Mouse (Mus musculus) intestine, embryonic 15.5 days (tissue): ENCODE measurements around the gene Gm28053. TPM values are rescaled to one million over a fixed set of nuclear protein-coding genes. Genes with fewer than 3 reads are reported as not detected.
"Not testable (repeated sequence)": the region's sequence is repeated elsewhere in the genome, so short reads cannot be mapped to it uniquely, and the experiment has no call there.

ENCODE experiments used
- ATAC-seq: fragments of 200-750 bp; cut with Nextera tagmentation; 2 replicates; pipeline ENCODE4 v1.8.0; 2017; ENCODE audit warnings: moderate TSS enrichment, moderate library complexity
- H3K27ac ChIP-seq: fragments of 300-500 bp; sonication (generic); 2 replicates; pipeline ENCODE4 v1.5.1; 2015; ENCODE audit warnings: mild to moderate bottlenecking, inconsistent platforms
- H3K27me3 ChIP-seq: fragments of 300-500 bp; sonication (generic); replicated peaks from 2 replicates; pipeline ENCODE4 v1.6.1; 2015; ENCODE audit warnings: inconsistent platforms
- H3K36me3 ChIP-seq: fragments of 300-500 bp; sonication (generic); 2 replicates; pipeline ENCODE4 v1.6.1; 2015; ENCODE audit warnings: inconsistent platforms
- H3K4me1 ChIP-seq: fragments of 300-500 bp; sonication (generic); replicated peaks from 2 replicates; pipeline ENCODE4 v1.6.1; 2015; ENCODE audit warnings: inconsistent platforms
- H3K4me2 ChIP-seq: fragments of 300-500 bp; sonication (generic); replicated peaks from 2 replicates; pipeline ENCODE4 v1.6.1; 2015; ENCODE audit warnings: mild to moderate bottlenecking, inconsistent platforms
- H3K4me3 ChIP-seq: fragments of 300-500 bp; sonication (generic); replicated peaks from 2 replicates; pipeline ENCODE4 v1.5.1; 2015; ENCODE audit warnings: inconsistent platforms
- H3K9ac ChIP-seq: fragments of 300-500 bp; sonication (generic); 2 replicates; pipeline ENCODE4 v1.6.1; 2015; ENCODE audit warnings: inconsistent platforms
- H3K9me3 ChIP-seq: fragments of 300-500 bp; sonication (generic); 2 replicates; pipeline ENCODE4 v1.6.1; 2016; ENCODE audit warnings: inconsistent platforms
- WGBS: fragments of 180-500 bp; shearing (Covaris S2); methylation state at CpG from one replicate; pipeline ENCODE4 v1.1.7; 2015; 5-methylcytosine and 5-hydroxymethylcytosine counted together
- polyA plus RNA-seq: library from polyadenylated mRNA; unstranded; fragments of >200 nt; fragmentation: Nextera tagmentation; extraction: Ambion mirVana; gene quantifications from 2 replicates; pipeline ENCODE4 v1.2.1, GENCODE M21; 2015

Gm28053 gene
- polyA plus RNA-seq, 1 experiment from 2014 or later, result 5.7 TPM

DNA sequence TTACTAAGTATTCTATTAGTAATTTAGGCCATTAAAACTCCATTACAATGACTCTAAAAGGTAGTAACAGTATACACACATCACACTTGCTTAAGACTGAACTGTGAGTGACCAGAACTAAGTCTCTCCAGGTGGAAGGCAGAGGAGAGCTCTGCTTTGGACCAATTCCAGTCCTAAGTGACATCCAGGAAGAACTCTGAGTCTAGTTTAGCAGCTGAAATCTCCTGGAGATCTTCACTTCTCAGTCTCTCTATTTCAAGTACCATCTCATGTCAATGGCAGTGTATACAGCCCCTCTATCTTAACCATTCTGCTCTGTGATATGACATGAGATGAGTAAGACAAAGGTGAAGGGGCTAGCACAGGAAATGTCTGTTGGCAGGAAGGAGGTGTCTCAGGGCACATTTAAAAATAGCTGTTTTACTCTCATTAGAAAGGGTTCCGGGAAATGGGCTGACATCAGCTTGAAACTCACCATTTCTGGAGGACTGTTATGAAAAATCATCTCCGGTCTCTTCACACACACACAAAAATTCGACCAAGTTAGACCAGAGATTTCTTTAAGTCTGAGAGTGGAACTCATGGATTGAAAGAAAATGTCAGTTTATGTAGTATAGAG, 36.8 kb upstream of the Gm28053 start:
- Histone ChIP-seq H3K9ac (no peak overlapping the region), H3K4me3 (no peak overlapping the region), H3K4me2 (no peak overlapping the region), H3K27me3 (no peaks in the 10 kb centered on the region), H3K9me3 (no peaks in the 10 kb centered on the region), H3K27ac (no peak overlapping the region), H3K36me3 (no peaks in the 10 kb centered on the region), H3K4me1 (no peaks in the 10 kb centered on the region)
- 63% methylated on average over 3 of the region's 3 CpGs for WGBS
- ATAC-seq, result no peak

DNA sequence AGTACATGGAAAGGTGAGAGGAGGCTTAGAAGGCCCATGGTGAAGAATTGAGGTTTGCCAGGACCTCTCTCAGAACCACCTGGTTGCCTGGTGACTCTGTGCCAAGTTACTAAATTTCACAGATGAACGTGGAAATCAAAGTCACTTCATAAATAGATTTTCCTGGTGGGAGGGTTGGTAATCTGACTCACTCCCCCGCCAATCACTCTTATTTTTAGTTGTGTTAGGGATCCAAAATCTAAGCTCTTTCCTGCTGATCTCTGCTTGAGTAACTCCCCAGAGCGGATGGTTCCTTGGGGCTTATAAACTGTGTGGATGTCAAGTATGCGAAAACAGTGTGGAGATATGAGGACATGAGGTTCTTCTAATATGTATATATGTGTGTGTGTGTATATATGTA, 36.1 kb upstream of the Gm28053 start:
- WGBS, result 79% methylated on average over 4 of the region's 4 CpGs
- Histone ChIP-seq H3K4me2 (no peak overlapping the region), H3K9ac (no peak overlapping the region), H3K27ac (no peak overlapping the region), H3K4me1 (no peaks in the 10 kb centered on the region), H3K27me3 (no peaks in the 10 kb centered on the region), H3K4me3 (no peak overlapping the region), H3K36me3 (no peaks in the 10 kb centered on the region), H3K9me3 (no peaks in the 10 kb centered on the region)
- no peak for ATAC-seq

- not testable (repeated sequence) for H3K4me1 ChIP-seq, H3K4me2 ChIP-seq, H3K27me3 ChIP-seq, H3K9ac ChIP-seq, H3K9me3 ChIP-seq, H3K4me3 ChIP-seq, H3K27ac ChIP-seq, H3K36me3 ChIP-seq, ATAC-seq
- 97% methylated on average over 4 of the region's 4 CpGs for WGBS
Measured at GRCm38 (mm10) chr6:48683263-48683821, 35.1 kb upstream of the Gm28053 start.

DNA sequence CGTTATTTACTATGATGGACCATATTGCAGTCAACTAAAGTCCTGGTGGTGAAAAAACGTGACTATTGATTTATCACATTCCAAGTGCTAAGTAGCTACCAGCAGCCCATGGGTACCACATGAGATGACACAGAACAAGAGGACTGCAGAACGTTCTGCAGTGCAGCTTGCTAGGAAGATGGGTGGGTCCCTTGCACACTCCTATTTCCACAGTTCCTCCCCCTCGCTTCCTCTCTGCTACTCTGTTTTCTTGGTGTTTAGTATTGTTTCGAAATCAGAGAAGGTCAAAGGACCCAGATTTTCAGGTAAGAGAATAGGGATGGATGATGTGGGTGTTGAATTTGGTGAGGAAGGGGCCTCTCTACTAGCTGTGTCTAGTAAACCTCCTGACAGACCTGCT, 34.1 kb upstream of the Gm28053 start, which contains the start of gene Gimap4:
Gene Gimap4 (plus strand): TSS at position 231 of the 400 bp plus-strand sequence.
- no peak within 1 kb of the TSS for H3K4me3 ChIP-seq
- no peaks in the 10 kb centered on the region for H3K27me3 ChIP-seq
- H3K4me1 ChIP-seq, result no peaks in the 10 kb centered on the region
- WGBS, result 59% methylated on average over 5 of the region's 5 CpGs
- no peaks in the 10 kb centered on the region for H3K36me3 ChIP-seq
- H3K9me3 ChIP-seq, result no peaks in the 10 kb centered on the region
- ATAC-seq, result no peak
- H3K27ac ChIP-seq, result no peak within 1 kb of the TSS
- H3K4me2 ChIP-seq, result no peak within 1 kb of the TSS; the same call in 1 of the 2 replicates
- no peak within 1 kb of the TSS for H3K9ac ChIP-seq

- 62% methylated on average over 4 of the region's 4 CpGs for WGBS
- H3K27ac ChIP-seq, result no peak overlapping the region
- no peak overlapping the region for H3K9ac ChIP-seq
- H3K4me2 ChIP-seq, result no peak overlapping the region; the same call in 1 of the 2 replicates
- no peaks in the 10 kb centered on the region for H3K27me3 ChIP-seq
- H3K9me3 ChIP-seq, result no peaks in the 10 kb centered on the region
- H3K36me3 ChIP-seq, result no peaks in the 10 kb centered on the region
- no peak overlapping the region for H3K4me3 ChIP-seq
- no peaks in the 10 kb centered on the region for H3K4me1 ChIP-seq
- ATAC-seq, result no peak
Measured at GRCm38 (mm10) chr6:48684806-48685205, 33.6 kb upstream of the Gm28053 start.

DNA sequence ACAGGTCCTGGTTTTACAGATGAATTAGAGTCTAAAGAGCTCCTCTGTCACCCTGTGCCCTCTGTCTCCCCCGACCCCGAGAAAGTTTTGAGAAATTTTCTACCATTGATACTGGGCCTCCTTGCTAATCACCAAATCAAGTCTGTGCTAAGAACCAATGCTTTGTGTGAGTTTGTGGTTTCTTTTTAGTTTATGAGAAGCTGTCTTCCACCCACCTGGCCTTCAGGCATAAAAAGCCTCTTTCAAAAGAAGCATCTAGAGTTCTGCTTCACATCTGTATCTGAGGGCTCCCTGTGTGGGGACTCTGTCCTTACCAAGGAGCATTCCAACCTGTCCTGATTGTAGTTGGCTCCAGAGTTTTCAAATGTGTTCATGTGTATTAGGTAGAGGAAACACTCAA, 33.2 kb upstream of the Gm28053 start:
- no peak overlapping the region for H3K27ac ChIP-seq
- H3K4me1 ChIP-seq, result no peaks in the 10 kb centered on the region
- ATAC-seq, result no peak
- H3K27me3 ChIP-seq, result no peaks in the 10 kb centered on the region
- no peaks in the 10 kb centered on the region for H3K36me3 ChIP-seq
- H3K9ac ChIP-seq, result no peak overlapping the region
- H3K4me3 ChIP-seq, result no peak overlapping the region
- 91% methylated on average over 2 of the region's 2 CpGs for WGBS
- no peaks in the 10 kb centered on the region for H3K9me3 ChIP-seq
- no peak overlapping the region for H3K4me2 ChIP-seq

DNA sequence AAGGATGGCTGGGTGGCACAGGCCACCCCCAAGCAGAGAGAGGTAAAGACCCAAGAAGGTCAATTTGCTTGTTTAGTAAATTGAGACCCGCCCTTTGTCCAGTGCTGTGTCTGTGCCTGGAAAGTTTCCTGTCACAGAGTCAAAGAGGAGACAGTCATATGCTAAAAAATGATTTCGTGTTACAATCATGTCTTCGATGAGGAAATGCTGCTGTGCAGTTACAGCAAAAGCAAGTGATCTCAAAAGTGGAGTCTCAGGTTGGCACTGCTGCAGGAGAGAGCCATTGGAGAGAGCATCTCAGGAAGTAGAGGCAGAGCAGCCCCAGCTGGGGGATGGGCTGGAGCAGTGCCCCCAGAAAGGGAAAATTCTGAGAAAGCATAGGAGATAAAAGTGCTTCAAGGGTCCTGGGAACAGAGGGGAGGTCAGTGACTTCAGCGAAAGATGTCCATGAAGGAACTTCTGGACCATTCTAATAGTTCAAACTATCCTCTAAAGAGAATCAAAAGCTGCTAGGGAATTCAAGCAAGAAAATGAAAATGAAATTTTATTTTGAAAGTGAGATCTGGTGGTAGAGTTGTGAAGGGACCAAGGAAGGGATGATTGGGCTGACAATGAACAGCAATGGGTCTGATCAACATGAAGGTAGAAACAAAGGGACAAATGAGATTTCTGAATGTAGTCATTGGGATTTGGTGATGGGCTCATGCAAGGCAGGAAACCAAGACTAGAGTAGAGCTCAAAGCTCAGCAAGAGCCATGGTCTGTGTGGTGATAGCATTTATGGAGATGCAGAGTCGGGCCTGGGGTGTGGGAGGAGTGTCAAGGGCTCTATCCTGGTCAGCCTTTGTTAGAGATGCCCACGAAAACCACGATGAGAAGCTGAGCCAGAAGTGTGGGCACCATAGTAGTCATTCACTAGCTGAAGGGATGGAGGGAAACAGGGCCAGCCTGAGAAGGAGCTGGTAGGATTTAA, 32.4 kb upstream of the Gm28053 start:
- Histone ChIP-seq H3K4me2 (no peak overlapping the region), H3K9ac (no peak overlapping the region), H3K9me3 (no peaks in the 10 kb centered on the region), H3K27ac (no peak overlapping the region), H3K27me3 (no peaks in the 10 kb centered on the region), H3K4me3 (no peak overlapping the region), H3K4me1 (no peaks in the 10 kb centered on the region), H3K36me3 (no peaks in the 10 kb centered on the region)
- WGBS, result 80% methylated on average over 7 of the region's 7 CpGs
- ATAC-seq, result no peak

- no peaks in the 10 kb centered on the region for H3K27me3 ChIP-seq
- no peaks in the 10 kb centered on the region for H3K4me1 ChIP-seq
- no peak overlapping the region for H3K4me3 ChIP-seq
- H3K9ac ChIP-seq, result no peak overlapping the region
- no peak overlapping the region for H3K4me2 ChIP-seq
- no peak overlapping the region for H3K27ac ChIP-seq
- WGBS, result 68% methylated on average over 2 of the region's 2 CpGs
- no peaks in the 10 kb centered on the region for H3K36me3 ChIP-seq
- no peak for ATAC-seq
- no peaks in the 10 kb centered on the region for H3K9me3 ChIP-seq
Measured at GRCm38 (mm10) chr6:48687077-48687476, 31.3 kb upstream of the Gm28053 start.

GRCm38 (mm10) chr6:48689320-48689719, 29.1 kb upstream of the Gm28053 start:
- WGBS, result 78% methylated on average over 2 of the region's 2 CpGs
- Histone ChIP-seq H3K4me2 (no peak overlapping the region), H3K4me1 (no peaks in the 10 kb centered on the region), H3K36me3 (no peaks in the 10 kb centered on the region), H3K27me3 (no peaks in the 10 kb centered on the region), H3K4me3 (no peak overlapping the region), H3K9ac (no peak overlapping the region), H3K27ac (no peak overlapping the region), H3K9me3 (no peaks in the 10 kb centered on the region)
- ATAC-seq, result no peak

GRCm38 (mm10) chr6:48692962-48693361, 25.4 kb upstream of the Gm28053 start:
- ATAC-seq, result no peak
- no peak overlapping the region for H3K27ac ChIP-seq
- no peaks in the 10 kb centered on the region for H3K27me3 ChIP-seq
- no peaks in the 10 kb centered on the region for H3K36me3 ChIP-seq
- no peaks in the 10 kb centered on the region for H3K4me1 ChIP-seq
- WGBS, result 83% methylated on average over 6 of the region's 6 CpGs
- no peaks in the 10 kb centered on the region for H3K9me3 ChIP-seq
- H3K4me2 ChIP-seq, result no peak overlapping the region
- no peak overlapping the region for H3K4me3 ChIP-seq
- no peak overlapping the region for H3K9ac ChIP-seq

DNA sequence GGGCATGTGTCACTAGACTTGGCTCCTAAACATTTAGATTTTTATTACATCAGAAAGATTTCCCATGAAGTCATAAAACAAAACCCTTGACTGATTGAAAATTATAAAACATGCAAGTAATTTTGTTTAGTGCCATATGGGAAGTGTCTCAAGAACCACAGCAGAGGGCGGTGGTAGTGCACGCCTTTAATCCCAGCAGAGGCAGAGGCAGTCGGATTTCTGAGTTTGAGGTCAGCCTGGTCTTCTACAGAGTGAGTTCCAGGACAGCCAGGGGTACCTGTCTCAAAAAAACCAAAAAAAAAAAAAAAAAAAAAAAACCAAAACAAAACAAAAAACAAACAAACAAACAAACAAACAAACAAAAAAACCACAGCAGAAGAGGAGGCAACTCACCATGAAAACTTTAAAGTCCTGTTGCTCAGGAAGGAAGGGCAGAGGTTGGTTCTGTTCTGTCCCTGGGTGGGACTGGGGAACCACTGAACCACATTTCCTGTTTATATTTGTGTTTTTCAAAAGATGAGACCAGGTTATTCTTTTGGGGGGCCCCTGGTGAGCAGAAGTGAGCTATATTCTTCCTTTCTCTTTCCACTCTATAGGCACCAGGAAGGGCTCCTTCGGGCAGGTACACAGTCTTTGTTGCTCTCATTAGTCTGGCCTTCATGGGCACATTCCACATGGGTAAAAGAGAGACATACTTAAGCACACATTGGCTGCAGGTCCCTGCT, 21.4 kb upstream of the Gm28053 start:
- Histone ChIP-seq H3K9me3 (no peaks in the 10 kb centered on the region), H3K4me3 (no peak overlapping the region), H3K9ac (no peak overlapping the region), H3K27me3 (no peaks in the 10 kb centered on the region), H3K36me3 (no peaks in the 10 kb centered on the region), H3K4me2 (no peak overlapping the region), H3K27ac (no peak overlapping the region), H3K4me1 (no peaks in the 10 kb centered on the region)
- no peak for ATAC-seq
- WGBS, result 85% methylated on average over 4 of the region's 4 CpGs

DNA sequence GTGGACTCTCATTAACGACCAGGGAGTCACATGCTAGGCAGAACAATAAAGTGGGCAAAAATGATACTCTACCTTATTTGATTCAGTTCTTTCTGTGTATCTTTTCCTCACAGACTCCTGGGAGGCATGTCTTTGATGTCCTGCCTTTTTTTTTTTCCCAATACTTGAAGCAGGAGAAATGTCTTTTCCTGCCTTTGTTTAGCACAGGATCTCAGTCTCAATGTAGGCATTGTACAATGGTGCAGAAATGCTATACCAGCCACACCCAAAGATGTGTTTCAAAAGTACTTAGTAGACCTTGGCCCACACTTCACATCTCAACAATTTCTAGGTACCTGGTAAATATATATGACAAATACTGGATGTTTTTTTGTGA, 20.9 kb upstream of the Gm28053 start:
- no peak overlapping the region for H3K27ac ChIP-seq
- no peaks in the 10 kb centered on the region for H3K27me3 ChIP-seq
- H3K9ac ChIP-seq, result no peak overlapping the region
- H3K4me1 ChIP-seq, result no peaks in the 10 kb centered on the region
- no peak overlapping the region for H3K4me3 ChIP-seq
- no peaks in the 10 kb centered on the region for H3K9me3 ChIP-seq
- no peaks in the 10 kb centered on the region for H3K36me3 ChIP-seq
- H3K4me2 ChIP-seq, result no peak overlapping the region
- no peak for ATAC-seq
- 49% methylated on average over 1 of the region's 1 CpGs for WGBS
